Mouse (Mus musculus): Measurements from ENCODE around the gene Phf19.

Phf19 gene

GRCm38 (mm10) chr2:34896821-34897460 lies 16.9 kb downstream of the Phf19 start:
- no peak for DNase-seq

GRCm38 (mm10) chr2:34895503-34896113 lies 18.2 kb downstream of the Phf19 start:
- DNase-seq = no peak

GRCm38 (mm10) chr2:34893950-34894349 lies 19.9 kb downstream of the Phf19 start:
- DNase-seq = no peak

DNA sequence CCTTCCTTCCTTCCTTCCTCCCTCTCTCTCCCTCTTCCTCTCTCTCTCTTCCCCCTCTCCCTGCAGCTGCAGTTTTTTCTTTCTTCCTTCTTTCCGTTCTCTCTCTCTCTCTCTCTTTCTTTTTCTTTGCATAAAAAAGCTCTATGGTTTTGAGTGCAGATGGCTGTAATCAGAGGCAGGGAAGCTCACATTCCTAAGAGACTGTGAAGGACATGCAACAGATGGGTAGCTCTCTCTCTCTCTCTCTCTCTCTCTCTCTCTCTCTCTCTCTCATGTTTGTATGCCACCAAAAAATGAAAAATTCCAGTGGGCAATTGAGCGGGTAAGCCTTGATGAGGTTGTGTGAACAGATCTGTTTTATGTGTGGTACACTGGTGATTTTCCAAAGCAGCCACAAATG lies 29.6 kb downstream of the Phf19 start:
- DNase-seq = no peak

- DNase-seq = no peak
These were observed 30.6 kb downstream of the Phf19 start for GRCm38 (mm10) chr2:34883190-34883589.

DNA sequence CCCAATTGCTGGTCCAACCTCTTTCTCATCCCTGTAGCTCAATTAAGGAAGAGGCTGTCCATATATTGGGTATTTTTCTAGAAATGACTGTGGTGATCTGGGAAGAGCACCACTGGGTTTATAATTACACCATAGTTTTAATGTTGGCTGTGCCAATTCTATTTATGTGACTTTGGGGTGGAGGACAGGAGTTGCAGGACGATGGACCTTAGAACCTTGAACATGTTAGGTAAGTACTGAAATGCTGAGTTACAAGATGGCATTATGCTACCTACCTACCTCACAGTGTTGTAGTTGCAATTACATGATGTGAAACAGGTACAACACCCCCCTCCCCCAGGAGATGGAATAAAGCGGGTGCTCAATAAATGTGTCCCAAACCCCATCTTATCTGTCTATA lies 31.1 kb downstream of the Phf19 start:
- DNase-seq = peak in 1 of 2 experiments; percentile 33

GRCm38 (mm10) chr2:34880054-34880453 lies 33.8 kb downstream of the Phf19 start:
- DNase-seq = peak; percentile 44 to 48

- DNase-seq = peak; percentile 50 to 53
These were observed 38.9 kb downstream of the Phf19 start, which contains the start of gene Psmd5 for GRCm38 (mm10) chr2:34874816-34875345. Gene Psmd5 (minus strand): TSS chr2:34874968.

GRCm38 (mm10) chr2:34874271-34874670 lies 39.6 kb downstream of the Phf19 start, which contains the start of gene Cutal:
Gene Cutal (plus strand): TSS chr2:34874396.
- peak; percentile 81 to 83 for DNase-seq

GRCm38 (mm10) chr2:34870520-34871474 lies 43.0 kb downstream of the Phf19 start:
- peak; percentile 96 for DNase-seq

GRCm38 (mm10) chr2:34869680-34870079 lies 44.1 kb downstream of the Phf19 start:
- no peak for DNase-seq

GRCm38 (mm10) chr2:34857728-34858127 lies 56.1 kb downstream of the Phf19 start:
- no peak for DNase-seq

DNA sequence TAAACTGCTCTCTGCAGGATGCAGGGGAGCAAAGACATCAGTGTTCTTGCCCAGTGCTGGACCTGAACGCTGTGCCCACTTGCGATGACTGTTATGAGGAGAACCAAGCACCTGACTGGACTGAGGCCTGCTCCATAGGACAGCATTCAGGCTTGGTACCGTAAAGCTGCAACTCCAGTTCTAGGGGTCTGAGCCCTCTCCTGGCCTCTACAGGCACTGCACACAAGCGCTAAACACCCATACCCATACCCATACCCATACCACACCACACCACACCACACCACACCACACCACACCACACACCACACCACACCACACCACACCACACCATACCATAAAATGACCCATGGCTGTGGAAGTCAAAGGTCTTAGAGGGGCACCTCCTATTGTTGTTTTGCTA lies 58.6 kb downstream of the Phf19 start:
- no peak for DNase-seq

DNA sequence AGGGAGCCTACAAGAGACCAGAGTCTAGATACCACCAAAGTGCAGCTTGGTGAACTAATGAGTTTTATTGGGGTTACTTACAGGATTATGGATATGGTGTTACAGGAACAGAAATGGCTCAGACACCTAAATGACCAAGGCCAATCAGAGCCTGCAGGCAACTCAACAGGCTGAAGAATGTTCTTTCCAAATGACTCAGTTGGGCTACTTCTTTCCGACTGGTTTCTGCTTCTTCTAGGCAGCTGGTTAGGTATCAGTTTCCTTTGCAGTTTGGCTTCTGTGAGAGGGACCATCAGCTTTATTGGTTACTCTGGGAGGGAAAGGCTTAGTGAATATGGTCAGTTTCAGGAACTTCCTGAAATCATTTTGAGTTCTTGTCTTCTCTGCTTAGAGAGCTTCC lies 66.1 kb downstream of the Phf19 start:
- no peak for DNase-seq

Data from kidney, adult 8-10 months (tissue).